ENCODE assay signal across 16 mouse cellular contexts in genomic region chr2:169566159-169566558, GRCm38 (mm10). TPM values are rescaled to one million over a fixed set of nuclear protein-coding genes. Genes with fewer than 3 reads are reported as not detected.
"Had no signal": no experiment of that assay in that cellular context is flagged by ENCODE, and none has a peak within 500 bp of the region (broad histone marks: within the 10 kb centered on the region; RNA-seq: fewer than 3 reads in every experiment).

No protein-coding gene starts in this region.

- H3K4me2 ChIP-seq: limb, embryonic 12.5 days; liver, embryonic 13.5 days; midbrain, embryonic 15.5 days had no signal

- H3K4me1 ChIP-seq: liver, embryonic 13.5 days; midbrain, embryonic 15.5 days had no signal

- H3K9me3 ChIP-seq: midbrain, embryonic 15.5 days had no signal

- ATAC-seq: inflammation-experienced regulatory T-cells, adult 6 months; intestine, postnatal 0 days; liver, postnatal 0 days; midbrain, embryonic 15.5 days had no signal

- H3K36me3 ChIP-seq: limb, embryonic 12.5 days; liver, embryonic 13.5 days; midbrain, embryonic 15.5 days had no signal

- H3K9ac ChIP-seq: limb, embryonic 12.5 days; liver, embryonic 13.5 days; liver, postnatal 0 days; midbrain, embryonic 15.5 days had no signal

- DNase-seq: kidney, adult 8-10 months; kidney, postnatal 10 days; liver; liver, embryonic 13.5 days; liver, postnatal 0 days; right cerebral cortex, adult 18-20 months; right cerebral cortex, postnatal 25 days; thymus, postnatal 4 days had no signal

- H3K4me3 ChIP-seq: layer of hippocampus, adult 2 months; limb, embryonic 12.5 days; liver, embryonic 13.5 days; midbrain, embryonic 15.5 days had no signal

- H3K27me3 ChIP-seq: limb, embryonic 12.5 days; liver, embryonic 13.5 days; midbrain, embryonic 15.5 days had no signal

- H3K27ac ChIP-seq: layer of hippocampus, adult 2 months; limb, embryonic 12.5 days; liver, embryonic 13.5 days; midbrain, embryonic 15.5 days had no signal

RNA-seq across cellular contexts. Expression of gene Gm11011, which starts 21.4 kb away (rescaled TPM):
- polyA plus RNA-seq: inflammation-experienced regulatory T-cells, adult 6 months; intestine, postnatal 0 days; limb, embryonic 12.5 days; liver, embryonic 13.5 days; liver, postnatal 0 days; midbrain, embryonic 15.5 days; neural tube, embryonic 14.5 days; small intestine, adult 2 months; stomach, embryonic 16.5 days had no signal
